Mouse (Mus musculus) cortical plate, adult 2 months (tissue): ENCODE results near the gene Hist1h2ao.

Experiments
- CTCF ChIP-seq: fragments of 200-500 bp; IDR thresholded peaks from 2 replicates; pipeline ENCODE4 v1.5.1; 2011; ENCODE audit warnings: mild to moderate bottlenecking, control low read depth, low read length; ENCODE audit not compliant: insufficient read depth; ENCODE audit errors: extremely low read depth
- POLR2A ChIP-seq: fragments of 200-500 bp; IDR thresholded peaks from 2 replicates; pipeline ENCODE4 v1.6.1; 2011; ENCODE audit warnings: mild to moderate bottlenecking, low read length, control low read depth; ENCODE audit not compliant: insufficient read depth; ENCODE audit errors: extremely low read depth

- TF ChIP-seq POLR2A (no peak), CTCF (no peak)
These were observed 42.1 kb downstream of the Hist1h2ao start for GRCm38 (mm10) chr13:21852215-21852945.
